Mouse (Mus musculus) ES-CJ7 (cell line): ENCODE results near the gene Vmn1r179.
"Not testable (repeated sequence)": the region's sequence is repeated elsewhere in the genome, so short reads cannot be mapped to it uniquely, and the experiment has no call there.

Experiments used
- DNase-seq: peaks from one replicate; pipeline ENCODE4 v3.0.0; 2011; ENCODE audit warnings: low read depth, low spot score

Vmn1r179 gene

DNA sequence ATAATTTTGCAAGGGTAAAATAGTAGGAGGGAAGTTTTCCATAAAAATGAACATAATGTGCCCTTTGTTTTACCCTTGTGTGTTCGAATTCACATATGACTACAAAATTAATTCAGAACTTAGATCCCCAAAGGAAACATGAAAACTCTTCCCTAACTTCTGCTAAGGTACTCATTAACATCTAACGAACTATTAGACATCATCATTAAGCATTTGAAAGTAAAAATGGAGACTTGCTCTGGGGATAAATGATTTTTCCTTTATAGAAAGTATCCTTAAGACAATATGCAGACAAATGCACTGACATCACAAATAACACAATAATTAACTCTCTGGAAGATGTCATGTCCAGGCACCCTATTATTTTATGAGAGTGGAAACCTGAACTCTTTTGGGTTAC, at the start of gene Vmn1r179:
Vmn1r179 (plus strand) TSS at position 301 of the 400 bp plus-strand sequence.
- no peak for DNase-seq

DNA sequence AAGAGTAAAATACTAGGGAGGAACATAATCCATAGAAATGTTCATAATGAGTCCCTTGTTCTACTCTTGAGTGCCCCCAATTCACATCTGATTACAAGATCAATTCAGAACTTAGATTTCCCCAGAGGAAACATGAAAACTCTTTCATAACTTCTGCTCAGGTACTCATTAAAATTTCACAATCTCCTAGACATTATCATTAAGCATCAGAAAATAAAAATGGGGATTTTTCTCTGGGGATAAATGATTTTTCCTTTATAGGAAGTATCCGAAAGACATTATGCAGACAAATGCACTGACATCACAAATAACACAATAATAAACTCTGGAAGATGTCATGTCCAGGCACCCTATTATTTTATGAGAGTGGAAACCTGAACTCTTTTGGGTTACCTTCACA, 35.1 kb upstream of the Vmn1r179 start, which contains the start of gene Vmn1r178:
Vmn1r178 (plus strand) TSS at position 301 of the 400 bp plus-strand sequence.
- DNase-seq = no peak

DNA sequence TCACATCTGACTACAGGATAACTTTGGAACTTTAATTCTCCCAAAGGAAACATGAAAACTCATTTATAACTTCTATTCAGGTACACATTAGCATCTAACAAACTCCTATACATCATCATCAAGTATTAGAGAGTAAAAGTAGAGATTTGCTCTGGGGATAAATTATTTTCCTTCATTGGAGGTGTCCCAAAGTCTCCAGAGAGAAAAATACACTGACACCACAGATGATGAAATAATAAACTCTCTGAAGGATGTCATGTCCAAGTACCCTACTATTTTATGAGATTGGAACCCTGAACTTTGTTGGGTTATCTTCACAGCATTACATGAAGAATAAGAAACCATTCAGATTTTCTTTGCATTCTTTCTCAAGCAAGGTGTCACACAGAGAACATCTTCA, 23.6 kb downstream of the Vmn1r179 start, which contains the start of gene Vmn1r180:
Vmn1r180 (plus strand) TSS at position 301 of the 400 bp plus-strand sequence.
- no peak for DNase-seq

DNA sequence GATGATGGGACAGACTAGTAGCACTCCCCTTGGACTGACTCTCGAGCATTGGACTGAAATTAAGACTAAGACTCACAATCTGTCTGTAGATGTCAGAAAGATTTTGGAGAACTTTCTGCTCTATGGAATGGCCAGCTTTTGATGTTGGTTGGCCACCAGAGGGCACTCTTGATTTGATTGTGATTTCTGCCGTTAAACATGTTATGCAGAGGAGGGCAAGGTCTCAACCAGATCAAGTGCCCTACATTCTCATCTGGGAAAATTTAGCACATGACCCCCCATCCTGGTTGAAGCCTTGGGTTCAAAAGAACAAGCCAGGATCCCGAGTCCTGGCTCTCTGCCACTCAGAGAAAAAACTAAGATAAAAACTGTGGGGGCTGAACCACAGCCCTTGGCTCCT, 41.3 kb downstream of the Vmn1r179 start:
- DNase-seq = not testable (repeated sequence)

DNA sequence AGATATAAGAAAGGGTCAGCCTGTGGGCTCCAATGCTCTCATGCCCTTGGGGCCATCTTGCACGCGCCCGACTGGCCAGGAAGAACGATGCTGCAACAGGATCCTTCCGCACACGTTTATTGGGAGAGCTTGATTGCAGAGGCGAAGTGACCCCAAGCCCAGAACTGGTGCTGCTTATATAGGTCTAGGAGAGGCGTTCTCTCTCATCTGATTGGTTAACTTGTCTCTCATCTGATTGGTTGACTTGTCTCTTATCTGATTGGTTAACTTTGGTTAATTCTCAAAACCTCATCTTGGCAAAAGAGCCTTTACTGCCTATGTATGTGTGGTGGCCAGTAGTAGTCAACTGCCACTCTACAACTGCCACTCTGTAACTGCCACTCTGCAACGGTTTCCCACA, 47.5 kb downstream of the Vmn1r179 start, which contains the start of gene Vmn1r181:
Vmn1r181 (plus strand) TSS at position 301 of the 400 bp plus-strand sequence.
- DNase-seq = not testable (repeated sequence)
